Mouse (Mus musculus): Measurements from ENCODE around the gene Syt16. TPM values are rescaled to one million over a fixed set of nuclear protein-coding genes. Genes with fewer than 3 reads are reported as not detected.

Gene Syt16
- polyA plus RNA-seq, 1 experiment from 2014 or later = 50.2 TPM

GRCm38 (mm10) chr12:74116825-74117224 is 119.4 kb downstream of the Syt16 start:
- Histone ChIP-seq H3K4me2 (no peak overlapping the region), H3K4me3 (no peak overlapping the region), H3K9ac (no peak overlapping the region), H3K36me3 (no peaks in the 10 kb centered on the region), H3K27me3 (no peaks in the 10 kb centered on the region), H3K9me3 (peaks cover 6% of the 10 kb centered on the region), H3K4me1 (replicated peaks) (peaks cover 10% of the 10 kb centered on the region; the same call in 1 of the 2 replicates), H3K27ac (replicated peaks) (peak overlapping the region; percentile 59; the same call in 1 of the 2 replicates)
- ATAC-seq (ENCODE audit: low read depth) = peak; percentile 71
- WGBS = 51% methylated on average over 6 of the region's 6 CpGs

DNA sequence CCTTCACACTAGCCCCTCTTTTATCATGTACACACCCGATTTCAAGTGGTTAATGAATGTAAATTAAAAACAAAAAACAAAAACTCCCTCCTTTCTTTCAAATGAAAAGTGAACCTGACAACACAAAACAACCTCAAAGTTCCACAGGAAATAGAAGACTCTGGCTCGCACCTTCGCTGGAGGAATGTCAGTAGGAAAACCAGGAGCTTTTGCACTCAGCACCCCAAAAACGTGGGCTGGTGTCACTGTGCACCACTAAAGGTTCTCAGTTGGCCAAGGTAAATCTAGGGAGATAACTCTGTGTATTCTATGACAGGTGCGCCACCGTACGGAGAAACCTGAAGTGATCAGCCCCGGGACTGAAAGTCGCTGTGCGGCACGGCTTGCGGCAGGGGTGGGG is 128.3 kb downstream of the Syt16 start:
- Histone ChIP-seq H3K4me1 (replicated peaks) (no peaks in the 10 kb centered on the region), H3K27ac (replicated peaks) (no peak overlapping the region), H3K4me2 (no peak overlapping the region), H3K9ac (no peak overlapping the region), H3K36me3 (peaks cover 8% of the 10 kb centered on the region; the same call in 1 of the 2 replicates), H3K4me3 (no peak overlapping the region), H3K9me3 (peaks cover 17% of the 10 kb centered on the region), H3K27me3 (no peaks in the 10 kb centered on the region)
- no peak for ATAC-seq (ENCODE audit: low read depth)
- WGBS = 84% methylated on average over 12 of the region's 12 CpGs

DNA sequence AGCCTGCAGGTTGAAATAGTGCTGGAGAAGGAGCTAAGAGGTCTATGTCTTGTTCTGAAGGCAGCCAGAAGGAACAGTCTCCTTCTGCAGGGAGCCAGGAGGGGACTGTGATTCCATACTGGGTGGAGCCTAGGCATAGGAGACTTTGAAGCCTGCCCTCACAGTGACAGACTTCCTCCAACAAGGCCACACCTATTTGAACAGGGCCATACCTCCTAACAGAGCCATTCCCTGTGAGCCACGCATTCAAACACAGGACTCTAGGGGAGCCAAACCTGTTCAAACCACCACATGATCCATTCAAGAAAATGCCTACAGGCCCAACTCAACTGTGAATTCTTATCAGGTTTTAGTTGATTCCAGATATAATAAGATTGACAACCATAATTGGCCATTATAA is 130.8 kb downstream of the Syt16 start:
- H3K27me3 ChIP-seq = no peaks in the 10 kb centered on the region
- no peak overlapping the region for H3K4me3 ChIP-seq
- no peak overlapping the region for H3K9ac ChIP-seq
- H3K27ac ChIP-seq (replicated peaks) = no peak overlapping the region
- H3K4me2 ChIP-seq = no peak overlapping the region
- peaks cover 8% of the 10 kb centered on the region; the same call in 1 of the 2 replicates for H3K36me3 ChIP-seq
- WGBS = 80% methylated on average over 1 of the region's 1 CpGs
- H3K9me3 ChIP-seq = peaks cover 17% of the 10 kb centered on the region
- no peak for ATAC-seq (ENCODE audit: low read depth)
- no peaks in the 10 kb centered on the region for H3K4me1 ChIP-seq (replicated peaks)

GRCm38 (mm10) chr12:74131790-74132189 is 134.3 kb downstream of the Syt16 start:
- Histone ChIP-seq H3K4me3 (no peak overlapping the region), H3K4me2 (no peak overlapping the region), H3K36me3 (0 out of 2 replicates have a peak, but pooled peaks cover 5% of the 10 kb centered on the region), H3K27ac (replicated peaks) (no peak overlapping the region), H3K4me1 (replicated peaks) (no peaks in the 10 kb centered on the region), H3K27me3 (no peaks in the 10 kb centered on the region), H3K9me3 (peaks cover 7% of the 10 kb centered on the region; the same call in 1 of the 2 replicates), H3K9ac (no peak overlapping the region)
- 31% methylated on average over 2 of the region's 2 CpGs for WGBS
- no peak for ATAC-seq (ENCODE audit: low read depth)

GRCm38 (mm10) chr12:74142147-74142546 is 144.7 kb downstream of the Syt16 start:
- Histone ChIP-seq H3K36me3 (no peaks in the 10 kb centered on the region), H3K27me3 (no peaks in the 10 kb centered on the region), H3K4me2 (no peak overlapping the region), H3K27ac (replicated peaks) (no peak overlapping the region), H3K9me3 (no peaks in the 10 kb centered on the region), H3K4me3 (no peak overlapping the region), H3K9ac (no peak overlapping the region), H3K4me1 (replicated peaks) (peaks cover 14% of the 10 kb centered on the region)
- ATAC-seq (ENCODE audit: low read depth) = no peak
- 59% methylated on average over 7 of the region's 7 CpGs for whole genome bisulfite sequencing

GRCm38 (mm10) chr12:74144385-74144784 is 146.9 kb downstream of the Syt16 start:
- peaks cover 14% of the 10 kb centered on the region for H3K4me1 ChIP-seq (replicated peaks)
- H3K4me3 ChIP-seq = no peak overlapping the region
- no peaks in the 10 kb centered on the region for H3K27me3 ChIP-seq
- H3K9ac ChIP-seq = no peak overlapping the region; the same call in 1 of the 2 replicates
- H3K4me2 ChIP-seq = no peak overlapping the region
- peak overlapping the region; percentile 46; the same call in 1 of the 2 replicates for H3K27ac ChIP-seq (replicated peaks)
- no peaks in the 10 kb centered on the region for H3K9me3 ChIP-seq
- H3K36me3 ChIP-seq = no peaks in the 10 kb centered on the region
- no peak for ATAC-seq (ENCODE audit: low read depth)
- WGBS = 48% methylated on average over 5 of the region's 5 CpGs

DNA sequence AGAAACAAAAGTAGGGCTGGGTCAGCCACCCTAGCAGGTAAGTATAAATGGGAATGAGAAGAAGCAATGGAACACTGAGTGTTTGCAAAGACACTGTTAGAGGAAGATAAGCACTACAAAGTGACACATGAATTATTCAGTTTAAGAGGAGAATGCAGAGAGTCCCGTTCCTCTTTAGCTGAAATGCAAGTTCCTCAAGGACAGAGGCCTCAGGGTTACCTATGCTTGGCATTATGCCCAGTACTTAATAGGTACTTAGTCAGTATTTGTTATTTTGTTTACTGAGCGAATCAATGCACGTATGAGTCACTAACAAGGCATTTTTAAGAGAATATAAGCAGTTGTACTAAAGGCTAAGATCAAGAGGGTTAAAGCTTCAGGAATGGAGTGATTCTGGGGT is 163.3 kb downstream of the Syt16 start:
- H3K4me2 ChIP-seq = no peak overlapping the region
- H3K36me3 ChIP-seq = no peaks in the 10 kb centered on the region
- H3K27me3 ChIP-seq = no peaks in the 10 kb centered on the region
- 80% methylated on average over 3 of the region's 3 CpGs for WGBS
- no peak for ATAC-seq (ENCODE audit: low read depth)
- no peaks in the 10 kb centered on the region for H3K4me1 ChIP-seq (replicated peaks)
- no peak overlapping the region for H3K9ac ChIP-seq
- no peak overlapping the region for H3K4me3 ChIP-seq
- H3K9me3 ChIP-seq = no peaks in the 10 kb centered on the region
- H3K27ac ChIP-seq (replicated peaks) = no peak overlapping the region

DNA sequence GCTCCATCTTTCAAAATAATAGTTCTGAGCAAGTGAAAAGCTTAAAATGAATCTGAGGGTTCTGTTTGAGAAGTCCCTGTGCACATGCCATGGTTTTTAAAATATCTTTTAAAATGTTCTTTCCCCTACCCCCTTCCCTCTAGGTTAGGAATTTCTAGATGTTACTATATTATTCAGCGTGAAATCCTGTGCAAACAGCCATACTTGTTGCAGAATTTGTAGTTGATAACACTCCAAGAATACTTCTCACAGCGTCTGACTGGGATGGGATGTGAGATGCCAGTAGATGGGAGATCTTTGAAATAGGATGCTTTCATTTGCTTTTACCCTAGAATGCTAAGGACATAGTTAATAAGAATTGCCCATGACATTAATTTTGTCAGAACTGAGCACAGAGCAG is 165.6 kb downstream of the Syt16 start:
- H3K4me3 ChIP-seq = no peak overlapping the region
- H3K27me3 ChIP-seq = no peaks in the 10 kb centered on the region
- no peaks in the 10 kb centered on the region for H3K36me3 ChIP-seq
- no peak overlapping the region for H3K4me2 ChIP-seq
- no peak overlapping the region for H3K27ac ChIP-seq (replicated peaks)
- H3K9ac ChIP-seq = no peak overlapping the region
- 84% methylated on average over 2 of the region's 2 CpGs for WGBS
- H3K4me1 ChIP-seq (replicated peaks) = no peaks in the 10 kb centered on the region
- H3K9me3 ChIP-seq = no peaks in the 10 kb centered on the region
- ATAC-seq (ENCODE audit: low read depth) = no peak

GRCm38 (mm10) chr12:74171257-74171656 is 173.8 kb downstream of the Syt16 start:
- 75% methylated on average over 1 of the region's 1 CpGs for WGBS
- no peak for ATAC-seq (ENCODE audit: low read depth)

GRCm38 (mm10) chr12:74173902-74174301 is 176.4 kb downstream of the Syt16 start:
- peak; percentile 43; the same call in 1 of the 2 replicates for ATAC-seq (ENCODE audit: low read depth)
- peak overlapping the region; percentile 33; the same call in 1 of the 2 replicates for H3K27ac ChIP-seq (replicated peaks)
- 30% methylated on average over 3 of the region's 3 CpGs for WGBS

More at GRCm38 (mm10) chr12:74171257-74171656, 173.8 kb downstream of the Syt16 start:
- Histone ChIP-seq H3K36me3 (no peaks in the 10 kb centered on the region), H3K27ac (replicated peaks) (no peak overlapping the region), H3K9me3 (no peaks in the 10 kb centered on the region), H3K9ac (no peak overlapping the region), H3K4me3 (no peak overlapping the region), H3K4me1 (replicated peaks) (peaks cover 13% of the 10 kb centered on the region), H3K4me2 (no peak overlapping the region), H3K27me3 (no peaks in the 10 kb centered on the region)

DNA sequence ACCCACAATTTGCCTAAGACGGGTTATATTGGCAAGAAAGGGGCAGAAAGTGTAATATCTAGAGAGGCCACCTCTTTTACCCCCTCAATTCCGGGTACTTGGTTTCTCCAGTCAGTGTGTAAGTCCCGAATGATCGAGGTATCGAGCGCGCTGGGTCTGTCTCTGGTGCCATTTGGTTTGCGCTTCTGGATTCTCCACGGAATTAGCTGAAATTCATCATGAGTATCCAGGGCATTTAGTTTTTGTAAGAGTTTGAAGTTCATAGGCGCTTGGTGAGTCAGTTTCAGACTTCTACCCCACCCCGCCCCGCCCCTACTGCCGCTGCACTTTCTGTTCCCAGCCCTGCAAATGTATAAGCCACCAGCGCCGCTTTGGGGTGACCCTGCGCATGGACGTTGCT is 187.1 kb downstream of the Syt16 start:
- H3K4me1 ChIP-seq (replicated peaks) = no peaks in the 10 kb centered on the region
- WGBS = 74% methylated on average over 17 of the region's 17 CpGs
- no peaks in the 10 kb centered on the region for H3K9me3 ChIP-seq
- no peak overlapping the region for H3K27ac ChIP-seq (replicated peaks)
- H3K4me2 ChIP-seq = no peak overlapping the region
- H3K4me3 ChIP-seq = no peak overlapping the region
- H3K27me3 ChIP-seq = no peaks in the 10 kb centered on the region
- no peaks in the 10 kb centered on the region for H3K36me3 ChIP-seq
- ATAC-seq (ENCODE audit: low read depth) = no peak
- H3K9ac ChIP-seq = no peak overlapping the region

More at GRCm38 (mm10) chr12:74173902-74174301, 176.4 kb downstream of the Syt16 start:
- H3K4me2 ChIP-seq = no peak overlapping the region
- H3K27me3 ChIP-seq = no peaks in the 10 kb centered on the region
- no peaks in the 10 kb centered on the region for H3K36me3 ChIP-seq
- no peaks in the 10 kb centered on the region for H3K9me3 ChIP-seq
- no peak overlapping the region for H3K9ac ChIP-seq
- H3K4me1 ChIP-seq (replicated peaks) = peaks cover 13% of the 10 kb centered on the region
- H3K4me3 ChIP-seq = no peak overlapping the region

- 82% methylated on average over 11 of the region's 11 CpGs for WGBS
- H3K4me1 ChIP-seq (replicated peaks) = no peaks in the 10 kb centered on the region
- no peaks in the 10 kb centered on the region for H3K27me3 ChIP-seq
- no peak overlapping the region for H3K9ac ChIP-seq
- no peak overlapping the region for H3K27ac ChIP-seq (replicated peaks)
- no peaks in the 10 kb centered on the region for H3K9me3 ChIP-seq
- no peak overlapping the region for H3K4me3 ChIP-seq
- ATAC-seq (ENCODE audit: low read depth) = no peak
- H3K36me3 ChIP-seq = no peaks in the 10 kb centered on the region
- no peak overlapping the region for H3K4me2 ChIP-seq
These were observed 190.9 kb downstream of the Syt16 start for GRCm38 (mm10) chr12:74188243-74188785.

DNA sequence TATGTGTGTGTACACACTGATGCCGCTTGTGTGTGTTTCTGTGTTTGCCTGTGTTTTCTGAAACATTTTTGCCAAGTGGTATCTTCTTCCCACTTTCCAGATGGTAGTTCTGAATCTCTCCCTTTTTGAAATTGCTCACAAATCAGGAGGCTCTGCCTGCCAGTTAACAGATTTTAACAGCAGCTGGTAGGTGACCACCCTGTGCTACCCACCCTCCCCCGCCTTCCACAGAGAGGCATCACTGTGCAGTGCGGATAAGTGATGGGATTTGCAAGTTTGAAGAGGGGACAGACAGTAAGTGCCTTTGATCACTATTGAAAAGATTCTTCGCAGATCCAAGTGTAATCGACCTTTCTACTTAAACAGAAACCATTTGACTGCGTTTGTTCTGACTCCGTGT is 191.4 kb downstream of the Syt16 start:
- Histone ChIP-seq H3K36me3 (no peaks in the 10 kb centered on the region), H3K27me3 (no peaks in the 10 kb centered on the region), H3K4me1 (replicated peaks) (no peaks in the 10 kb centered on the region), H3K9me3 (no peaks in the 10 kb centered on the region), H3K4me2 (no peak overlapping the region), H3K4me3 (no peak overlapping the region), H3K9ac (no peak overlapping the region), H3K27ac (replicated peaks) (no peak overlapping the region)
- ATAC-seq (ENCODE audit: low read depth) = no peak
- 49% methylated on average over 7 of the region's 7 CpGs for WGBS

All from neural tube, embryonic 13.5 days (tissue).